25 mouse cellular contexts compared by ENCODE assay signal in the genomic region with DNA sequence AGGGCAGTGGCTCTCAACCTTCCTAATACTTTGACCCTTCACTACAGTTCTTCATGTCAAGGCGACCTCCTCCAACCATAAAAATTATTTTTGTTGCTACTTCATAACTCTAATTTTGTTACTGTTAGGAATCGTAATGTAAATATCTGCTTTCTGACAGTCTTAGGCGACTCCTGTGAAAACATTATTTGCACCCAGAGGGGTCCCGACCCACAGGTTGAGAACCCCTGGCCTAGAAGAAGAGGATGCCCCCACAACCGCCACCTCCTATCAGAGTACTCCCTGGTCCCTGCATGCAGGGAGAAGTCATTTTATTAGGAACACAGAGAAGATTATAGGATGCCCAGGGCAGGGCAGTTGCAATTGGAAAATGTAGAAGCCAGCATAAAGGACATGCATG. TPM values are rescaled to one million over a fixed set of nuclear protein-coding genes. Genes with fewer than 3 reads are reported as not detected.
"Had no signal": no experiment of that assay in that cellular context is flagged by ENCODE, and none has a peak within 500 bp of the region (broad histone marks: within the 10 kb centered on the region; RNA-seq: fewer than 3 reads in every experiment).

No protein-coding gene starts in this region.

- DNase-seq: cerebellum, adult 9-10 months; cerebellum, adult 9-11 months; cerebellum, postnatal 10 days; cerebellum, postnatal 14 days; cerebellum, postnatal 25 days; cerebellum, postnatal 36 days; embryo, embryonic 11 days; forebrain, postnatal 0 days; gastrocnemius, adult 2 months; gastrocnemius, postnatal 10 days; gastrocnemius, postnatal 14 days; gastrocnemius, postnatal 25 days; gastrocnemius, postnatal 36 days; heart, adult 11 months; heart, adult 18-20 months; heart, adult 2 months had no signal

- H3K27me3 ChIP-seq: embryonic facial prominence, embryonic 12.5 days; embryonic facial prominence, embryonic 13.5 days; embryonic facial prominence, embryonic 15.5 days; forebrain, embryonic 13.5 days; forebrain, embryonic 15.5 days had no signal

- H3K4me1 ChIP-seq: embryonic facial prominence, embryonic 12.5 days; embryonic facial prominence, embryonic 13.5 days had no signal

- H3K9me3 ChIP-seq: embryonic facial prominence, embryonic 10.5 days; embryonic facial prominence, embryonic 12.5 days; embryonic facial prominence, embryonic 13.5 days; embryonic facial prominence, embryonic 15.5 days; forebrain, embryonic 10.5 days; forebrain, embryonic 12.5 days; forebrain, embryonic 13.5 days; forebrain, embryonic 15.5 days had no signal

- H3K27ac ChIP-seq: embryonic facial prominence, embryonic 10.5 days; embryonic facial prominence, embryonic 12.5 days; embryonic facial prominence, embryonic 13.5 days; embryonic facial prominence, embryonic 15.5 days; forebrain, embryonic 10.5 days; forebrain, embryonic 12.5 days; forebrain, embryonic 13.5 days; forebrain, embryonic 15.5 days; gastrocnemius, adult 2 months; heart, adult 2 months had no signal

- H3K4me3 ChIP-seq: embryonic facial prominence, embryonic 10.5 days; embryonic facial prominence, embryonic 12.5 days; embryonic facial prominence, embryonic 13.5 days; embryonic facial prominence, embryonic 15.5 days; erythroblast, embryonic 14.5 days; forebrain, embryonic 10.5 days; forebrain, embryonic 12.5 days; forebrain, embryonic 13.5 days; forebrain, embryonic 15.5 days; gastrocnemius, adult 2 months; heart, adult 2 months had no signal

- H3K36me3 ChIP-seq: embryonic facial prominence, embryonic 10.5 days; embryonic facial prominence, embryonic 12.5 days; embryonic facial prominence, embryonic 13.5 days; embryonic facial prominence, embryonic 15.5 days; forebrain, embryonic 10.5 days; forebrain, embryonic 12.5 days; forebrain, embryonic 15.5 days had no signal

- H3K9ac ChIP-seq: embryonic facial prominence, embryonic 12.5 days; embryonic facial prominence, embryonic 13.5 days; embryonic facial prominence, embryonic 15.5 days; forebrain, embryonic 12.5 days; forebrain, embryonic 13.5 days; forebrain, embryonic 15.5 days; forebrain, postnatal 0 days had no signal

RNA-seq across cellular contexts. Expression of a gene that starts 6.6 kb away (rescaled TPM):
- polyA plus RNA-seq: erythroblast, embryonic 14.5 days had no signal
